Mouse (Mus musculus) ES-CJ7 (cell line): ENCODE measurements around the gene Acr.
A peak's percentile ranks its signal among the peaks of the same experiment; 100 is the strongest.

Experiments
- DNase-seq: peaks from one replicate; pipeline ENCODE4 v3.0.0; 2011; ENCODE audit warnings: low read depth, low spot score

Gene Acr

DNA sequence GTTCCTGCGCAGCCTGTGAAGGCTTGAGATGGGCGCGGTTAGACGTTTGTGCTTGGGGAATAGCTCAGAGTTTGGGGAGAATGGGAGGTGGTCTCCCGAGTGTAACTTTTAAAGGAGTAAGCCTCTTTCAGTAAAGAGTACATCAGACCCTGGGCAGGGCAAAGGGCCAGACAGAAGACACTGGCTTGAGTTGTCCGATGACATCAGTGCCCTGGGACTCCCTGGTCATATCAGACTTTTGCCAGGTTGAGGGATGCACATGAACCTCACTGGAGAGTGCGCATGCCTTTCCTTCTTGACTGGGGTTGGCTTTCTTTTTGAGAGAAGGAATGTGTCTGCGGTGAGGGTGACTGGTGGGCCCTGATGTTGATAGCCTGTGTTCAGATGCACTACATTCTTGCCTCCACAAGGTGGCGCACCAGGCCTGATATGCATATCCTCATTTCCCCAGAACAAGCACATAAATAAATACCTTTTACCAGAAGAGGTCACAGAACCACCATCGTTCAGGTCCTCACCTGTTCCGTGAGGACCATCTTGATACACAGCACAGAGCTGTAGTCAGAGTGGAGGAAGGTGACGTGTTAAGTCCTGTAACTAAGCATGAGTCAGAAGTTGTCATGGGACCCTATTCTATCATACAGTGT, 54.3 kb downstream of the Acr start:
- peak; percentile 63 for DNase-seq

DNA sequence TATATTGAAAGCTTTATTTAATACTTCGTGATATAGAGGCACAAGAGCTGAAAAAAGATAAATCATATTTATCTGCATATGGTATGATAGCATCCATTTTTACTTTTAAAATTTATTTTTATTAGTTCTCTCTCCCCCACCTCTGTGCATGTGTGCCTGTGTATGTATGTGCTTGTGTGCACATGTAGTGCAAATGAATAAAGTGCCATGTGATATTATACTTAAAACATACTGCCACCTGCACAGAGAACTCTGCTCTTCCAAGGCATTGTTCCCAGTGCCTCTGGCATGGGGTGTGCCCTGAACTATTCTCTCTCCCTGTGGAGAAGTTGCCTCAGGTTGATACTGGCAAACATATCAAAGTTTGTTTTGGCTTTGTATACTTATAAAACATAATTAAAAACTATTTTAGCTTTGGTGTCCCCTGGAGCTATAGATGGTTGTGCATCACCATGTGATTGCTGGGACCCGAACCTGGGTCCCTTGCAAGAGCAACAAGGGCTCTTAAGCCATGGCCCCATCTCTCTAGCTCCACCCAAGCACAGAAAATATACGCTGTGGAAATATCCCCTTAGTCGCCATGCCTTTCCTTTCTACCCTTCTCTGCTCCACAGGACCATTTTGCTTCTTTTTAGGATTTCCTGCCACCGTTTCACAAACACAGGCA, 55.0 kb downstream of the Acr start:
- no peak for DNase-seq

DNA sequence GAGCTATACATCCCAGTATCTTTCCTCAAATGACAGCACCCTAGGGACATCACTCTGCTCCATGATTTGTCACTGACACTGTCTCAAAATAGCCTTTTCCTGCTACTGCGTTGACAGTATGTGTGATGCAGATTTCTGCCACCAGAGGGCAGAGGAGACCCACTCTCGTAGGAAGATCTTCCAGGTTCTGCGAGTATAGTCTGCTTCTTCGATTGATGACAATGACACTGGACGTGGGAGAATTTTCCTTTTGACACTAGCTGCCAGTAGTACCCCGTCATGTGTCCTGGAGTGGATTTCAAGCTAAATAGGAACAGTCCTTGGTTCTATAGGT, 55.5 kb downstream of the Acr start:
- DNase-seq, result peak; percentile 80
